Mouse (Mus musculus) CD4-positive, CD25-positive, alpha-beta regulatory T cell, adult 4 months (primary cell): ENCODE data around the gene Usp13. TPM values are rescaled to one million over a fixed set of nuclear protein-coding genes. Genes with fewer than 3 reads are reported as not detected.

Source experiments
- ATAC-seq: one replicate; pipeline ENCODE4 v1.8.0; 2017
- polyA plus RNA-seq, 2 experiments: library from polyadenylated mRNA; unstranded; fragments of 100-300 nt; shearing (Covaris generic); gene quantifications; one replicate each; pipeline ENCODE4 v1.2.1; 2017

The Usp13 gene
- not detected for polyA plus RNA-seq

- ATAC-seq, result no peak
Observed at GRCm38 (mm10) chr3:32817357-32818326, at the start of gene Usp13. Usp13 (plus strand) TSS chr3:32817546.

DNA sequence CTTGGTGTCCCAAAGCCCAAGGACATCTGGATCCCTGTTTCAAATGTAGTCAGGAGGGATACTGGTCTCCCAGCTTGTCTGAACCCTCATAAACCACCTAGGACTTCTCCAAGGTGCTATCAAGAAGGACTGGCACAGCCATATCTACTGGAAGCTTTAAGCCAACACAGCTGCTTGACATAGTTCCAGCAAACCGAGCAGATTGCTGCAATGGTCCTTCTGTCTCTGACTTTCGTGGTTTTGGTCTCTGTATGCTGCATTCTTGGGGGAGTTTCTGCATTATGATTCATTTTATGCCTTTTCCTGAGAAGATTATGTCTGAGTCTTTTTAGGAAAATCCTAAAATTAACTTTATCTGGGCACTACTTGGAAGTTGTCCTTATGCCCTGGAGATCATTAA lies 46.6 kb upstream of the Usp13 start:
- ATAC-seq, result no peak

GRCm38 (mm10) chr3:32817001-32817356 lies 367 bp upstream of the Usp13 start:
- no peak for ATAC-seq

DNA sequence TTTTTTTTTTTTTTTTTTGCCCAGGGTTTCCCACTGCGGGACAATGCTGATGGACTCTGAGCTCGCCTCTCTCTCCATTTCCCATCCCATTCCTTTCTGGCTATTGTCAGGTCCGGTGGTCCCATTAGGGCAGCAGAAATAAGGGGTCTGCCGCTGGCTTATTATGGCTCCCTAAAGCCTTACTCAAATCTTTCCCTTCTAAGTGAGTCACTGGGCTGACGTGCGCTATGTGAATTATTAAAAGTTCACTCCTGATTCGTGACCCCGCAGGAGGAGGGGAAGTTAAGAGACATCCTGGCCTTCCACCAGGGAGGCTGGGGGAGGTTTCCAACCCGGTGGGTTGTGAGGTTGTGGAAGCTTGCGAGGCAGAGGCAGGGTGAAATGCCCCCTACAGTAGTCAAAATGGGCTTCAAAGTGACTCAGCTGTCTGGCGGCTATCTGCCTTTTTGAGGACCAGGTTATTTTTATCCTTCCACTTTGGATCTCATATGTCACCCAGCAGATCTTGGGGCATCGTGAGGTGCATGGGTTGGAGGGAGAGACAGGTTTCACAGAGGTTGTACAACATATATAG lies 1.1 kb downstream of the Usp13 start:
- no peak for ATAC-seq

DNA sequence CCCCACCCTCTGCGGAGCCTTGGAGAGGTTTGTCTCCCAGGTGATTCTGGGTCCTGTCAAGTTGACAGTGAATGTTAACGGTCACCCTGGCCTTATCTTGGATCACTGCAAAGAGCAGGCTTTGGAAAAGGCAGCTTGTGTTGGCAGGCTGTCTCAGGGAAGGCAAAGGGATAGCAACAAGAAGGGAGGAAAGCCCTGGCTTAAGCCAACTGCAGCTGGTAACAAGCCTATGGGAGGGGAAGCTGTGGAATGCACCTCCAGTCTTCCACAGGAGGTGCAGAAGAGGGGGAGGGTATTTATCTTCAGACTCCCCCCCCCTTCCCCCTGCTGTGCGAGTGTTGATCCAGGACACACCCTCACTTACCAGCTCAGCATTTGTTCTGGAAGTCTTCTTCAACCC lies 5.3 kb downstream of the Usp13 start:
- no peak for ATAC-seq

- no peak for ATAC-seq
Observed at GRCm38 (mm10) chr3:32824923-32825322, 7.6 kb downstream of the Usp13 start.

GRCm38 (mm10) chr3:32825964-32826479 lies 8.7 kb downstream of the Usp13 start:
- ATAC-seq, result no peak

GRCm38 (mm10) chr3:32826701-32827100 lies 9.4 kb downstream of the Usp13 start:
- no peak for ATAC-seq

DNA sequence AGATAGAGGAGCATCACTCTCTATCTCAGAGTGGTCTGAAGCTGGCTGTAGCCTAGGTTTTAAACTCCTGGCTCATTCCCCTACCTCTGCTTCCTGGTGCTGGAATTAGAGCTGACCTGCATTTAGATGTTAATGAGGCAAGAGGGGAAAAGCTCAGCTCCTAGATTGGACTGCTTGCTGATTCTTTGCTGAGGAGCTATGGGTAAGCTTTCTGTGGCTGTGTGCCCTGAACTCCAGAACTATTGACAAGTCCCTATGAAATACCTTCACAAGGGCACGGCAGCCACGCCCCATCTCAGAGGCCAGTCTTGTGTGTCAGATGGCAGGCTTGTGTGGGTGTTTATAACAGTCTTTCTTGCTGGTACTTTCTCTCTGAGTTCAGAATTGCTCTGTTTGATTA lies 16.5 kb downstream of the Usp13 start:
- ATAC-seq, result no peak

DNA sequence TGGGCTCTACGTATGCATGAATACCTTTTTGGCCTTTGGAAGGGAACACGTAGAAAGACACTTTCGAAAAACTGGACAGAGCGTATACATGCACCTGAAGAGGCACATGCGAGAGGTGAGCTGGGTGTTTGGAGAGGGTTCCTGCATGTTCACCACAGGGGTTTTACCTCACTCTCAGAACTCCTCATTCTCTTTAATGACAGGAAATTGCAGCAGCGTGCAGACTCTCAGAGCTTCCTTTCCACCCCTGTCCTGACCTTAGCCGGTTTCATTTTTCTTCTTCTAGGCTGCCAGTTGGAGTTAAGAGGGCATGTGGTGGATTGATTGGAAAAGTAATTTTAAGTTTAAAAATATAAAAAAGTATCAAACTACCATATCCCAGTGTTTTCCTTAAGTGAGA lies 20.5 kb downstream of the Usp13 start:
- ATAC-seq, result no peak

DNA sequence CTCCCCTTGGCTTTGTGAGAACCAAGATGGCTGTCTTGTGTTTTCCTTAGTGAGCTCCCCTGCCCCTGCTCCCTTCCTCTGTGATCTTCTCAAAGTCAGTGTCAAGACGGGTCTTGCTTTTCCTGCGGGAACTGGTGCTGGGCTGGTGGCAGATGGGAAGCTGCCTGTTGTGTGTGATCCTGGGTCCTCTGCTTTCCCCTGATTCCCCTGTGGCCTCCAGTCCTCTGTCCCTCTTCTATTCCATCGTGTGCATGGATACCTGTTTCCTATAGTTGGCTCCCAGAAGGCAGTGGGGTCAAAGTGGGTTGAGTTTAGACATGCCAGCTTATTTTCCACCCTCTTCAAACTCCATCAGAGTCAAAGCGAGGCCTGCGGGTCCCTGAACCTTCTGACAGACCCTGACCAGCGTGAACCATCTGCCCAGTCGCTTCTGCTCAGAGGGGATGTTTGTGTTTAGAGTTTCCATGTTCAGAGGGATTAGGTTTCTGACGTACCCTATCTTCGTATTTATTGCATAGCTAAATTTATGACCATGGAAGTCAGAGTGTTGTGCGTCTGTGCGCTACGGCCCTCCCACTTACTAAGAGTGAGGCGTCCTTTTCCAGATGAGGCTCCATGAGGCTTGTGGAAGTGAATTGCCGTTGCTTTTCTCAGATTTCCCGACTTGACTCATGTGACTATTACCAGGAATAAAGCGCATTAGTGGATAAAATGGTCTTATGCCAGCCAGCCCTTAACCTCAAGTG lies 39.2 kb downstream of the Usp13 start:
- ATAC-seq, result no peak

GRCm38 (mm10) chr3:32871081-32871480 lies 53.7 kb downstream of the Usp13 start:
- no peak for ATAC-seq

GRCm38 (mm10) chr3:32886386-32886785 lies 69.0 kb downstream of the Usp13 start:
- no peak for ATAC-seq

DNA sequence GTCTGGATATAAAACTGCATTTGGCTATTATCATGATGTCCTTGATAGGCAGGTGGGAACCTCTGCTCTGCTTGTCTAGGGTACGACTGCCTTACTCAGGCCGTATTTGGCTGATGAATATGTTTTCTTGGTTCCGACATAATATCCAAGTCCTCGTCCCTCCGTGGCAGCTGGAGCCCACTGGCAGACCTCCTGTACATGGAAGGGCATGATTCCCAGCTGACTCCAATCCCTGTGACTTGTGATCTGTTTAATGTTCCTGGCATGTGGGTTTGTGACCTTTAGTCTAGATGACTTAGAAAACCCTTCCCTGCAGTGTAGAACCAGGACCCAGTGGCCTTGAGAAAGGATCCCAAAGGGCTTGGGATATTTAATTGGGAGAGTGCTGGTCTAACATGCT lies 71.5 kb downstream of the Usp13 start:
- no peak for ATAC-seq

DNA sequence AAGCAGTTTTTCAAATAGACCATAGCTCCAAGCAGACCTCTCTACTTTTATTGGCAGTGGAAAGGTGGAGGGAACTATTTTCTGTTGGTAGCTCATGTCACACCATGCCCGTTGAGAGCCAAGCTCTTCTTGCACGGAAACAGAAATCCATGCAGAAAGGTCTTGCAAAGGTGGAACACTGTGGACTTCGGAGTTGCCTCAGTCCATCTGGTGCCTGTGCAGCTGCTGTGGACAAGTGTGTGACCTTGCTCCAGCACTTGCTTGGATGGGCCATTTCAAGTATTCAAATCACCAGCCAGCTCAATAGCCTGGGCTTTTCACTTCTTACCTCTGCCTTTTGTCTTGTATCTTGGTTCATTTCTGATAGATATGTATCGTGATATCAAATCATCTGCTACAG lies 72.8 kb downstream of the Usp13 start:
- ATAC-seq, result no peak

DNA sequence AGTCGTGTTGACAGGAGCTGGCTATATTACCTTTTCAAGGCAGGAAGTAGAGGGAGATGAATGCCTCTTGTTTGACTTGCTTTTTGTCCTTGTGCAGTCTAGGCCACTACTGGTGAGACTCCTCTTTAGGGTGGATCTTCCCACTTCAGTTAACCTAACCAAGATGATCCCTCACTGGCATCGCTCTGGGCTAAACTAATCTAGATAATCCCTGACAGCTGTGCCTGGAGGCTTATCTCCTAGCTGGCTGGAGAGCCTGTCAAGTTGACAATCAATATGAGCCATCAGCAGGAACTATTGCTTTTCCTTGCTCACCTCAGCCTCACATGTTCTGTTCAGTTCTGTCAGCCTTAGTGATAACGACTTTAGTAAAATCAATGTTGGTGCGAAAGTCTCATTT lies 86.1 kb downstream of the Usp13 start:
- no peak for ATAC-seq

- ATAC-seq, result no peak
Observed at GRCm38 (mm10) chr3:32904599-32904998, 87.3 kb downstream of the Usp13 start.

DNA sequence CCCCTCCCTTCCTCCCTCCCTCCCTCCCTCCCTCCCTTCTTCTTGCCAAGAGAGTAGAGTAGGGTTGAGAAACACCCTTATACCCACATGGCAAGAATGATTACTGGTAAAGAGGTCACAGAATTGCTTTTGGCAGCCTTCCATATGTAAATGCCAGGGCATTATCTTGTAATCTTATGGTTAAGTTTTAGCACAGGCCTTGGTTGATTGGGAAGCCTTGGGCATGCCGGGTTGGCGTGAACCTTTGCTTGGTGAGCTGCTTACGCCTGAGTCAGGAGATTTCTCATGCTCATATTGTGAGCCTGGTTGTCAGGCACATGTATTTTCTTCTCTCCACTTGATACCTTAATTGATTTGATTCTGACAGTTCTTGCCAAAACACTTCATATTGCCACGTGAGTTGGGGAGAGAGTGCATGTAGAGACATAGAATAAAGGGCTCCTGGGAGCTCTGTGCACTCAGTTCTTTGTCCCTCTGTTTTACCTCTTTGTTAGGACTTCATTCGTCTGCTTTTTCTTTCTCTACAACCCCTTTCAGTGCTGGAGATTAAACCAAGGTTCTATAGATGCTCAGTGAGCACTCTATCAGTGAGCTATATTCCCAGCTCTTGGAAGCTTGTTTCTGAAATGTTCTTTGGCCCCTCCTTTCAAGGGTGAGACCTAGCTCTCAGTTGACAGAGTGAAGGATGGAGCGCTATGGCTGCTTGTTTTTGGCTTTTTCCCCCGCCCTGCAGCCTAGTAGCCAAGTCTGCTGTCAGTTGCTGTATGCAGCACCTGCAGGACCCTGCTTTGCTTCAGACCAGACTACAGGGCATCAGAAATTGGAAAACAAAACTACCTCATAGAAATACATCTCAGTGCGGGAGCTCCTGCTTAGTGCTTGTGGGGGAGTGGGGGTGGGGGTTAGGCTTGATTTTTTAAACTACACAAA lies 88.8 kb downstream of the Usp13 start:
- ATAC-seq, result no peak

DNA sequence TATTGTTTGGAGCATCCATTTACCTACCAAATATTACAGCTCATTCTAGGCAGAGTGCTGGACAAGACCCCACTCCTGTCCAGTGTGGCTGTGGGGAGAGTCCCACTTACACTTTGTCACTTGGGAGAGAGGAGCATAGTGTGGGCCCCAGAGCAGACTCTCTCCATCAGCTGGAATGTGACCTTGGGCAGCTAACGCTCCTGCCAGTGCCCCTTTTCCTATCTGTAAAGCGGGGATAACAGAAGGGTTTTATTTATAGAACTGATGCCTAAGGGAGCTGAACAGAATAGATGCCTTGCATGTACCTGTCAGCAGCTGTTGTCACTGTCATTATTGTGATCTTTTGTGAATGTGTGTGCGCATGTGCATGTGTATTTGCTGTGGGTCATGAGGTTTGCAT lies 91.1 kb downstream of the Usp13 start:
- no peak for ATAC-seq

DNA sequence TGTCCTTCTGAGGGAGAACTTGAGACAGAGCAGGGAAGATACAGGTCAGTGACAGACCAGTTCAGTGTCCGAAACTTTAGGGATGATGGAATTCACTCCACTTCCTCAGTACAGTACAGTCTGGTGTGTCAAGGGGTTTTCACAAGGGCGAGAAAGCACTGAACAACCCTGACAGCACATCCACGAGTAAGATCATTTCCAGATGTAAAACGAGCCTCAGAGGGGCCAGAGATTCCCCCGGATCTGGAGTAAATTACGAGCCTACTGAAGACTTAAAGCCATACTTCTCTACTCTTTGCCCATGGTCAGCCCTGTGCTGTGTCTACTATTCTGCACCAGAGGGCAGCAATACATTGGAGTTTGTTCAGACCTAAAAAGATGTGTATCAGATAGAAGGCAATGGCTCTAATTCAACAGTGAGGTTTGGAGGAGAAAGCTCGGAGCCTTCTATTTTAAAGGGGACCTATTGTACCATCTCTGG lies 92.8 kb downstream of the Usp13 start:
- ATAC-seq, result no peak

GRCm38 (mm10) chr3:32924168-32924567 lies 106.8 kb downstream of the Usp13 start:
- no peak for ATAC-seq
